Mouse (Mus musculus): ENCODE results near the gene Eno3. TPM values are rescaled to one million over a fixed set of nuclear protein-coding genes. Genes with fewer than 3 reads are reported as not detected.

The Eno3 gene
- 31.2 and 39.5 TPM in 2 replicates for polyA plus RNA-seq (2012; rRNA removed)

GRCm38 (mm10) chr11:70656964-70657363 lies at the start of gene Eno3:
Gene Eno3, plus strand, starts transcription at chr11:70657202.

GRCm38 (mm10) chr11:70615516-70616093 lies 41.4 kb upstream of the Eno3 start, which contains the start of gene 4930544D05Rik:
Gene 4930544D05Rik, plus strand, starts transcription at chr11:70615848.

GRCm38 (mm10) chr11:70619101-70619500 lies 37.9 kb upstream of the Eno3 start, which contains the start of gene Chrne:
Gene Chrne, minus strand, starts transcription at chr11:70619216.

GRCm38 (mm10) chr11:70638714-70639278 lies 18.2 kb upstream of the Eno3 start, which contains the start of gene Gp1ba:
Gene Gp1ba, plus strand, starts transcription at chr11:70639122.

GRCm38 (mm10) chr11:70646691-70647650 lies 10.0 kb upstream of the Eno3 start, which contains the start of the genes Rnf167 and Slc25a11:
Gene Rnf167, plus strand, starts transcription at chr11:70647235.
Gene Slc25a11, minus strand, starts transcription at chr11:70647479.

GRCm38 (mm10) chr11:70654198-70654922 lies 2.6 kb upstream of the Eno3 start, which contains the start of gene Pfn1:
Gene Pfn1, minus strand, starts transcription at chr11:70654644.

GRCm38 (mm10) chr11:70668771-70669505 lies 11.9 kb downstream of the Eno3 start, which contains the start of gene Spag7:
Gene Spag7, minus strand, starts transcription at chr11:70669416.

GRCm38 (mm10) chr11:70687601-70688199 lies 30.7 kb downstream of the Eno3 start, which contains the start of gene Camta2:
Gene Camta2, minus strand, starts transcription at chr11:70688105.

GRCm38 (mm10) chr11:70699722-70700556 lies 42.9 kb downstream of the Eno3 start, which contains the start of the genes Inca1 and Kif1c:
Gene Inca1, minus strand, starts transcription at chr11:70700155.
Gene Kif1c, plus strand, starts transcription at chr11:70700548.

Other genes with a start within 250 kb of the Eno3 start
- gene Pelp1, start 247.2 kb upstream of the Eno3 start, polyA plus RNA-seq (2012; rRNA removed): 32.2 and 32.3 TPM in 2 replicates
- 81.0 and 83.3 TPM in 2 replicates for gene Arrb2, start 224.6 kb upstream of the Eno3 start, polyA plus RNA-seq (2012; rRNA removed)
- 40.6 and 42.1 TPM in 2 replicates for gene Med11, start 205.3 kb upstream of the Eno3 start, polyA plus RNA-seq (2012; rRNA removed)
- 1.5 TPM in 2 replicates for gene Zmynd15, start 197.8 kb upstream of the Eno3 start, polyA plus RNA-seq (2012; rRNA removed)
- 3.5 and 5.7 TPM in 2 replicates for gene Cxcl16, start 197.2 kb upstream of the Eno3 start, polyA plus RNA-seq (2012; rRNA removed)
- gene Tm4sf5, start 152.0 kb upstream of the Eno3 start, polyA plus RNA-seq (2012; rRNA removed): 1.5 and 1.7 TPM in 2 replicates
- 0.15 and 0.31 TPM in 2 replicates for gene Vmo1, start 142.6 kb upstream of the Eno3 start, polyA plus RNA-seq (2012; rRNA removed)
- 0.09 TPM in 1 of 2 replicates, not detected in the other for gene Gltpd2, start 138.0 kb upstream of the Eno3 start, polyA plus RNA-seq (2012; rRNA removed)
- 513 and 515 TPM in 2 replicates for gene Psmb6, start 131.8 kb upstream of the Eno3 start, polyA plus RNA-seq (2012; rRNA removed)
- not detected in 2 replicates for gene Gm40193, start 124.3 kb upstream of the Eno3 start, polyA plus RNA-seq (2012; rRNA removed)
- gene Pld2, start 117.1 kb upstream of the Eno3 start, polyA plus RNA-seq (2012; rRNA removed): 16.6 and 22.4 TPM in 2 replicates
- 89.5 and 96.5 TPM in 2 replicates for gene Mink1, start 94.3 kb upstream of the Eno3 start, polyA plus RNA-seq (2012; rRNA removed)
- gene 4930544D05Rik, start 41.4 kb upstream of the Eno3 start, polyA plus RNA-seq (2012; rRNA removed): not detected in 2 replicates
- gene Chrne, start 38.0 kb upstream of the Eno3 start, polyA plus RNA-seq (2012; rRNA removed): 0.14 and 0.19 TPM in 2 replicates
- gene Gp1ba, start 18.1 kb upstream of the Eno3 start, polyA plus RNA-seq (2012; rRNA removed): 0.18 and 0.19 TPM in 2 replicates
- gene Rnf167, start 10.0 kb upstream of the Eno3 start, polyA plus RNA-seq (2012; rRNA removed): 103 and 104 TPM in 2 replicates
- gene Slc25a11, start 9.7 kb upstream of the Eno3 start, polyA plus RNA-seq (2012; rRNA removed): 125 and 126 TPM in 2 replicates
- 401 and 499 TPM in 2 replicates for gene Pfn1, start 2.6 kb upstream of the Eno3 start, polyA plus RNA-seq (2012; rRNA removed)
- 75.6 and 96.1 TPM in 2 replicates for gene Spag7, start 12.2 kb downstream of the Eno3 start, polyA plus RNA-seq (2012; rRNA removed)
- 19.0 and 22.5 TPM in 2 replicates for gene Camta2, start 30.9 kb downstream of the Eno3 start, polyA plus RNA-seq (2012; rRNA removed)
- 0.65 and 0.72 TPM in 2 replicates for gene Inca1, start 43.0 kb downstream of the Eno3 start, polyA plus RNA-seq (2012; rRNA removed)
- 19.6 and 25.0 TPM in 2 replicates for gene Kif1c, start 43.3 kb downstream of the Eno3 start, polyA plus RNA-seq (2012; rRNA removed)
- gene Zfp3, start 107.0 kb downstream of the Eno3 start, polyA plus RNA-seq (2012; rRNA removed): 7.2 and 7.3 TPM in 2 replicates
- gene Scimp, start 155.4 kb downstream of the Eno3 start, polyA plus RNA-seq (2012; rRNA removed): 0.38 and 0.48 TPM in 2 replicates
- 24.1 and 24.6 TPM in 2 replicates for gene Rabep1, start 187.6 kb downstream of the Eno3 start, polyA plus RNA-seq (2012; rRNA removed)